Mouse (Mus musculus): Measurements from ENCODE around the gene Mobp. TPM values are rescaled to one million over a fixed set of nuclear protein-coding genes. Genes with fewer than 3 reads are reported as not detected.

Mobp gene
- total and polyA plus RNA-seq, 2 experiments from 2014 or later = 0.18 TPM; not detected in 1

DNA sequence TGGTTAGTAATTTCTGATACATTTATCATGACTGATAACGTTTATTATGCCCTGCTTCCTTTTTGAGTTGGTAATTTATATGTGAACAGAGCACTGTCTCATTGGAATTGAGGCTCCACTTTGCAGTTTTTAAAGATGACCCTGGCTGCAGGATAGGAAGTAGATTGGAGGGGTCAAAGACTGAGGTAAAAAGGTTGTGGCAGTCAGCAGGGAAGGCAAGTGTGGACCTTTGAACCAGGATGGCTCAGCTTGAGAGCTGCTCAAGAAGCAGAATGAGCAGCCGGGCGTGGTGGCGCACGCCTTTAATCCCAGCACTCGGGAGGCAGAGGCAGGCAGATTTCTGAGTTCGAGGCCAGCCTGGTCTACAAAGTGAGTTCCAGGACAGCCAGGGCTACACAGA is 36.1 kb upstream of the Mobp start:
- no peaks in the 10 kb centered on the region for H3K4me1 ChIP-seq (ENCODE audit: insufficient read depth)
- no peak overlapping the region for H3K4me3 ChIP-seq (ENCODE audit: low read depth, low read length)
- no peak overlapping the region for H3K4me2 ChIP-seq (ENCODE audit: low read depth)
- ATAC-seq (no peak), DNase-seq (no peak)
- no peaks in the 10 kb centered on the region for H3K27me3 ChIP-seq (ENCODE audit: insufficient read depth, low read length)
- H3K36me3 ChIP-seq (ENCODE audit: insufficient read depth) = peaks cover 14% of the 10 kb centered on the region
- no peak overlapping the region for H3K27ac ChIP-seq (ENCODE audit: low read depth, low read length)
- 95% methylated on average over 7 of the region's 7 CpGs for WGBS
- no peak for TF ChIP-seq CTCF (IDR thresholded peaks at IDR 0.05; ENCODE audit: low read depth)
- no peak overlapping the region for H3K9ac ChIP-seq
- H3K9me3 ChIP-seq (ENCODE audit: low read length) = no peaks in the 10 kb centered on the region

DNA sequence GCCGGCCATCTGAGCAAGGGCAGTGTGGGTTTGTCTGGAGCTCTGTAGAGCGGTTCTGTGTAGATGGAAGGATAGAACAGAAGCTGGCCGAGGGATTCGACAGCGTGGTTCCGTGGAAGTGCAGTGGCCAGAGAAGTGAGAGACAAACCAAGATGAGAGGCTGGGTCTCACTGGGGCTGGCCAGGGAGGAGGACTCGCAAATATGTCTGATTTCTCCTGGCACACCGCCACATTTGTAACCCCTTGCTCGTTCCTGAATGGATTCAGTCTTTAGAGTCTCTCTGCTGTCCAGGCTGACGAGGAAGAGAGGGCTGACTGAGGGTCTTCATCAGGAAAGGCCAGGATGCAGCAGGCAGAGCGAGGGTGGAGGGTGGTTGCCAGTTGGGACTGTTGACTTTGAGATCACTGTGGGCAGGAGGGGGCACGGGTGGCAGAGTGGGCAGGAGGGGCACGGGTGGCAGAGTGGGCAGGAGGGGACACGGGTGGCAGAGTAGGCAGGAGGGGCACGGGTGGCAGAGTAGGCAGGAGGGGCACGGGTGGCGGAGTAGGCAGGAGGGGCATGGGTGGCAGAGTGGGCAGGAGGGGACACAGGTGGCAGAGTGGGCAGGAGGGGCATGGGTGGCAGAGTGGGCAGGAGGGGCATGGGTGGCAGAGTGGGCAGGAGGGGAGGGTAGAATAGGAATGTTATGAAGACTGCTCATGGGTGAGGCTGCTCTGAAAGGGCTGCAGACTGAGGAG is 35.3 kb upstream of the Mobp start:
- Histone ChIP-seq H3K27ac (ENCODE audit: low read depth, low read length) (no peak overlapping the region), H3K4me2 (ENCODE audit: low read depth) (no peak overlapping the region), H3K36me3 (ENCODE audit: insufficient read depth) (peaks cover 18% of the 10 kb centered on the region), H3K27me3 (ENCODE audit: insufficient read depth, low read length) (no peaks in the 10 kb centered on the region), H3K4me3 (ENCODE audit: low read depth, low read length) (no peak overlapping the region), H3K9me3 (ENCODE audit: low read length) (no peaks in the 10 kb centered on the region), H3K4me1 (ENCODE audit: insufficient read depth) (no peaks in the 10 kb centered on the region), H3K9ac (no peak overlapping the region)
- ATAC-seq (no peak), DNase-seq (no peak)
- TF ChIP-seq CTCF (IDR thresholded peaks at IDR 0.05; ENCODE audit: low read depth) = no peak
- WGBS = 89% methylated on average over 17 of the region's 17 CpGs

DNA sequence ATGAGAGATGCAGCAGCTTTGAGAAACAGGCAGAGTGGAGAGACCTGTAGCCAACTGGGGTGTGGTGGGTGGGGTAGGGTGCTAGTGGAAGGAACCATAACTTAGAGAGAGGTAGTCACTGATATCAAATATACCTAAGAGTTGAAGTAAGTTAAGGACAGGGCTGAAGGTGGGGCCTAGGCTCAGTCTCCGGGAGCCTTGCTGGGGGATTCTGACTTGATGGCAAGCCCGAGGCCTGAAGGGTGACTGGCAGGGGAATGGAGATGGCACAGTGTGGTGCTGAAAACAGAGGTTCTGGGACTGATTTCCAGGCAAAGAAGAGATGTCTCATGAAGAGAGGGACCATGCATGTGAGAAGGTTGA is 34.7 kb upstream of the Mobp start:
- DNase-seq (no peak), ATAC-seq (no peak)
- Histone ChIP-seq H3K36me3 (ENCODE audit: insufficient read depth) (peaks cover 23% of the 10 kb centered on the region), H3K27ac (ENCODE audit: low read depth, low read length) (no peak overlapping the region), H3K4me1 (ENCODE audit: insufficient read depth) (no peaks in the 10 kb centered on the region), H3K27me3 (ENCODE audit: insufficient read depth, low read length) (no peaks in the 10 kb centered on the region), H3K9me3 (ENCODE audit: low read length) (no peaks in the 10 kb centered on the region), H3K4me3 (ENCODE audit: low read depth, low read length) (no peak overlapping the region), H3K4me2 (ENCODE audit: low read depth) (no peak overlapping the region), H3K9ac (no peak overlapping the region)
- no peak for TF ChIP-seq CTCF (IDR thresholded peaks at IDR 0.05; ENCODE audit: low read depth)
- WGBS = 97% methylated on average over 2 of the region's 2 CpGs

DNA sequence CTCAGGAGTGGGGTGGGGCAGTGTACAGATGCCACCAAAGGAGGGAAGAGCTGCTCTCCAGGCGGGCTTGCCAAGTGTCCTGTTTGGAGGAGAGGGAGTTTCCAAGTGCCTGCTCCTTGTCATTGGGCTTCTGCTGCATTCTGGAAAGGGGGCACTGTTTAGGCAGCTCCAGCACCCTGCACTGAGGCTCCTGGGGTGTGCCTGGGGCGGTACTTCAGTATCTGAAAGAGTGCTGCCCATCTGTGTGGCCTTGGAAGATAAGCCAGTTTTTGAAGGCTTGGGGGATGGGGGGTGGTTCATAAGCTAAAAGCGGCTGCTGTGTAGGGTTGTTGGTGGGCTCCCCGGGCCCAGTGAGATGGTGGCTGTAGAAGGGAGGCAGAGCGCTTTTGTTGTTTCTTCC is 33.9 kb upstream of the Mobp start:
- no peak overlapping the region for H3K9ac ChIP-seq
- DNase-seq = no peak
- WGBS = 90% methylated on average over 5 of the region's 5 CpGs
- no peak overlapping the region for H3K4me2 ChIP-seq (ENCODE audit: low read depth)
- no peak overlapping the region for H3K27ac ChIP-seq (ENCODE audit: low read depth, low read length)
- peaks cover 31% of the 10 kb centered on the region for H3K36me3 ChIP-seq (ENCODE audit: insufficient read depth)
- no peaks in the 10 kb centered on the region for H3K9me3 ChIP-seq (ENCODE audit: low read length)
- ATAC-seq = no peak
- no peaks in the 10 kb centered on the region for H3K27me3 ChIP-seq (ENCODE audit: insufficient read depth, low read length)
- TF ChIP-seq CTCF (IDR thresholded peaks at IDR 0.05; ENCODE audit: low read depth) = no peak
- no peaks in the 10 kb centered on the region for H3K4me1 ChIP-seq (ENCODE audit: insufficient read depth)
- no peak overlapping the region for H3K4me3 ChIP-seq (ENCODE audit: low read depth, low read length)

DNA sequence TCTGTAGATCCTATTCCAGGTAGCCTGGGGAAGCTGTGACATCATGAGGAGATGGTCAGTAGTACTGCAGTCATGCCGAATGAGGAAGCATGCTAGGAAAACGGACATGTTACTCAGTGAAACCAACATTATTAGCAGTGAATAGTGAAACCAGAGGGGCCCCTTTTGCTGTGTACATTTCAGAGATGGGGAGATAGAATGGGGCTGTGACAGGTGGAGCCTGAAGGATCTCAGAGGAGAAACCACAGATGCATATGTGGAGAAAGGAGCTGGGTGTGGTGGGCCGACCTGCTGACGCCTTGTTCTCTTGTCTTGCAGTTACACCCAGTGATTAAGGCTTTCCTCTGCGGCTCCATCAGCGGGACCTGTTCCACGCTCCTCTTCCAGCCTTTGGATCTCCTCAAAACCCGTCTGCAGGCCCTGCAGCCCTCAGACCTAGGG is 33.3 kb upstream of the Mobp start:
- peaks cover 37% of the 10 kb centered on the region for H3K36me3 ChIP-seq (ENCODE audit: insufficient read depth)
- H3K27me3 ChIP-seq (ENCODE audit: insufficient read depth, low read length) = no peaks in the 10 kb centered on the region
- 86% methylated on average over 8 of the region's 8 CpGs for WGBS
- H3K9ac ChIP-seq = no peak overlapping the region
- no peak for TF ChIP-seq CTCF (IDR thresholded peaks at IDR 0.05; ENCODE audit: low read depth)
- no peaks in the 10 kb centered on the region for H3K9me3 ChIP-seq (ENCODE audit: low read length)
- H3K4me3 ChIP-seq (ENCODE audit: low read depth, low read length) = no peak overlapping the region
- DNase-seq = no peak
- no peaks in the 10 kb centered on the region for H3K4me1 ChIP-seq (ENCODE audit: insufficient read depth)
- no peak overlapping the region for H3K27ac ChIP-seq (ENCODE audit: low read depth, low read length)
- no peak overlapping the region for H3K4me2 ChIP-seq (ENCODE audit: low read depth)
- ATAC-seq = no peak

DNA sequence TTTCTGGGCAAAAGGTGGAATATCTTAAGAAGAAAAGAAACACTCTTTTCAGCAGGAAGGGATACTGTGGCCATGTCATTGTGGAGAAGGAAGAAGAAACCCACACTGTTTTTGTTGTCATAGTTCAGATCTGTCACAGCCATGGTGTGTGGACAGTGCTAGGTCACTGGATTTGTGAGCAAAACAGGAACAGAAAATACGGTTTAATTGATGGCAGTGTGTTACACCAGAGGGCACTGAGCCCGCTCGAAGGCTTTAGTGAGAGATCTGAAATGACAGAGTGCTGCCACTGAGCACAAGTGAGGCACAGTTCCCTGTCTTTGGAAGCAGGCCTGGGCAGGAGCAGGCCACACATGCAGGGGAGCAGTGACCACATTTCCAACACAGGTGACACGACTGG is 31.3 kb upstream of the Mobp start:
- 89% methylated on average over 4 of the region's 4 CpGs for WGBS
- Histone ChIP-seq H3K4me1 (ENCODE audit: insufficient read depth) (no peaks in the 10 kb centered on the region), H3K36me3 (ENCODE audit: insufficient read depth) (peaks cover 51% of the 10 kb centered on the region), H3K27ac (ENCODE audit: low read depth, low read length) (no peak overlapping the region), H3K9me3 (ENCODE audit: low read length) (no peaks in the 10 kb centered on the region), H3K9ac (no peak overlapping the region), H3K27me3 (ENCODE audit: insufficient read depth, low read length) (no peaks in the 10 kb centered on the region), H3K4me2 (ENCODE audit: low read depth) (no peak overlapping the region), H3K4me3 (ENCODE audit: low read depth, low read length) (no peak overlapping the region)
- ATAC-seq = no peak
- no peak for TF ChIP-seq CTCF (IDR thresholded peaks at IDR 0.05; ENCODE audit: low read depth)
- no peak for DNase-seq

DNA sequence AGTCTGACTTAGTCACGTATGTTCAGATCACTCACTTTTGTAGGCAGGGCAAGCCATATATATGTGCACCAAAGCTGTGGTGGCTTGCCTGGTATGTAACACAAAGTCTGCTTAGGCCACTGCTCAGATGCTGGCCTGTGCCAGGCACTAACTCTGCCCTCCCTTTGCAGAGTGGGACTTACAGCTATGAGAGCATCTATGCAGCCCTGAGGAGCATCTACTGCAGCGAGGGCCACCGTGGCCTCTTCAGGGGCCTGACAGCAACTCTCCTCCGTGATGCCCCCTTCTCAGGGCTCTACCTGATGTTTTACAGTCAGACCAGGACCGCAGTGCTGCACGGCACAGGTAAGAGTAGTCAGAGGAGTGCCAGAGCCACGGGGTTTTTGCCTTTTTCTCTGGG is 29.0 kb upstream of the Mobp start:
- H3K27ac ChIP-seq (ENCODE audit: low read depth, low read length) = no peak overlapping the region
- TF ChIP-seq CTCF (IDR thresholded peaks at IDR 0.05; ENCODE audit: low read depth) = no peak
- H3K36me3 ChIP-seq (ENCODE audit: insufficient read depth) = peaks cover 64% of the 10 kb centered on the region
- no peak for ATAC-seq
- no peaks in the 10 kb centered on the region for H3K4me1 ChIP-seq (ENCODE audit: insufficient read depth)
- H3K9ac ChIP-seq = no peak overlapping the region
- WGBS = 93% methylated on average over 7 of the region's 7 CpGs
- H3K4me3 ChIP-seq (ENCODE audit: low read depth, low read length) = no peak overlapping the region
- H3K9me3 ChIP-seq (ENCODE audit: low read length) = no peaks in the 10 kb centered on the region
- H3K27me3 ChIP-seq (ENCODE audit: insufficient read depth, low read length) = no peaks in the 10 kb centered on the region
- DNase-seq = no peak
- no peak overlapping the region for H3K4me2 ChIP-seq (ENCODE audit: low read depth)

All from forebrain, postnatal 0 days (tissue).